Mouse (Mus musculus) stomach, embryonic 15.5 days (tissue): ENCODE measurements around the gene Hpcal1. TPM values are rescaled to one million over a fixed set of nuclear protein-coding genes. Genes with fewer than 3 reads are reported as not detected.
A peak's percentile ranks its signal among the peaks of the same experiment; 100 is the strongest.
"Not testable (repeated sequence)": the region's sequence is repeated elsewhere in the genome, so short reads cannot be mapped to it uniquely, and the experiment has no call there.

ENCODE experiments used
- ATAC-seq: fragments of 200-750 bp; cut with Nextera tagmentation; 2 replicates; pipeline ENCODE4 v1.8.0; 2017; ENCODE audit warnings: low read depth, moderate number of reproducible peaks, moderate TSS enrichment; ENCODE audit not compliant: insufficient read depth, low FRiP score
- H3K27ac ChIP-seq: fragments of 300-500 bp; sonication (generic); 2 replicates; pipeline ENCODE4 v1.5.1; 2015; ENCODE audit warnings: mild to moderate bottlenecking, inconsistent platforms
- H3K27me3 ChIP-seq: fragments of 300-500 bp; sonication (generic); replicated peaks from 2 replicates; pipeline ENCODE4 v1.6.1; 2015; ENCODE audit warnings: inconsistent platforms
- H3K36me3 ChIP-seq: fragments of 300-500 bp; sonication (generic); 2 replicates; pipeline ENCODE4 v1.6.1; 2015; ENCODE audit warnings: inconsistent platforms
- H3K4me1 ChIP-seq: fragments of 300-500 bp; sonication (generic); 2 replicates; pipeline ENCODE4 v1.6.1; 2015; ENCODE audit warnings: inconsistent platforms
- H3K4me2 ChIP-seq: fragments of 300-500 bp; sonication (generic); 2 replicates; pipeline ENCODE4 v1.6.1; 2015; ENCODE audit warnings: mild to moderate bottlenecking, inconsistent platforms
- H3K4me3 ChIP-seq: fragments of 300-500 bp; sonication (generic); replicated peaks from 2 replicates; pipeline ENCODE4 v1.5.1; 2015; ENCODE audit warnings: inconsistent platforms
- H3K9ac ChIP-seq: fragments of 300-500 bp; sonication (generic); 2 replicates; pipeline ENCODE4 v1.6.1; 2015; ENCODE audit warnings: inconsistent platforms
- H3K9me3 ChIP-seq: fragments of 300-500 bp; sonication (generic); 2 replicates; pipeline ENCODE4 v1.6.1; 2016; ENCODE audit warnings: inconsistent platforms
- WGBS: fragments of 180-500 bp; shearing (Covaris S2); methylation state at CpG from one replicate; pipeline ENCODE4 v1.1.7; 2015; 5-methylcytosine and 5-hydroxymethylcytosine counted together
- polyA plus RNA-seq: library from polyadenylated mRNA; unstranded; fragments of >200 nt; fragmentation: Nextera tagmentation; extraction: Ambion mirVana; gene quantifications from 2 replicates; pipeline ENCODE4 v1.2.1, GENCODE M21; 2015

Gene Hpcal1
- polyA plus RNA-seq, 1 experiment from 2014 or later = 61.0 TPM

GRCm38 (mm10) chr12:17747191-17748154 is 56.8 kb downstream of the Hpcal1 start:
- Histone ChIP-seq H3K27ac (peak overlapping the region; percentile 46), H3K4me3 (no peak overlapping the region), H3K36me3 (no peaks in the 10 kb centered on the region), H3K27me3 (no peaks in the 10 kb centered on the region), H3K4me1 (peaks cover 21% of the 10 kb centered on the region; the same call in 1 of the 2 replicates), H3K4me2 (no peak overlapping the region), H3K9ac (no peak overlapping the region), H3K9me3 (no peaks in the 10 kb centered on the region)
- WGBS = 46% methylated on average over 10 of the region's 10 CpGs
- no peak for ATAC-seq

- H3K36me3 ChIP-seq = no peaks in the 10 kb centered on the region
- H3K4me3 ChIP-seq = no peak overlapping the region
- H3K27ac ChIP-seq = peak overlapping the region; percentile 46
- WGBS = 43% methylated on average over 4 of the region's 4 CpGs
- no peaks in the 10 kb centered on the region for H3K27me3 ChIP-seq
- no peak for ATAC-seq
- H3K4me2 ChIP-seq = no peak overlapping the region
- peaks cover 19% of the 10 kb centered on the region; the same call in 1 of the 2 replicates for H3K4me1 ChIP-seq
- no peak overlapping the region for H3K9ac ChIP-seq
- H3K9me3 ChIP-seq = no peaks in the 10 kb centered on the region
These were observed 57.5 kb downstream of the Hpcal1 start for GRCm38 (mm10) chr12:17748155-17748529.

GRCm38 (mm10) chr12:17749784-17750183 is 59.1 kb downstream of the Hpcal1 start:
- 48% methylated on average over 3 of the region's 3 CpGs for WGBS
- H3K27ac ChIP-seq = no peak overlapping the region
- no peaks in the 10 kb centered on the region for H3K27me3 ChIP-seq
- H3K4me3 ChIP-seq = no peak overlapping the region
- peaks cover 19% of the 10 kb centered on the region; the same call in 1 of the 2 replicates for H3K4me1 ChIP-seq
- no peak overlapping the region for H3K9ac ChIP-seq
- no peak overlapping the region for H3K4me2 ChIP-seq
- no peaks in the 10 kb centered on the region for H3K36me3 ChIP-seq
- no peaks in the 10 kb centered on the region for H3K9me3 ChIP-seq
- no peak for ATAC-seq

- Histone ChIP-seq H3K4me1 (peaks cover 19% of the 10 kb centered on the region; the same call in 1 of the 2 replicates), H3K4me3 (no peak overlapping the region), H3K9ac (no peak overlapping the region), H3K27me3 (no peaks in the 10 kb centered on the region), H3K9me3 (no peaks in the 10 kb centered on the region), H3K4me2 (no peak overlapping the region), H3K36me3 (no peaks in the 10 kb centered on the region), H3K27ac (peak overlapping the region; percentile 22; the same call in 1 of the 2 replicates)
- no peak for ATAC-seq
- WGBS = 54% methylated on average over 4 of the region's 4 CpGs
These were observed 59.8 kb downstream of the Hpcal1 start for GRCm38 (mm10) chr12:17750500-17750899.

GRCm38 (mm10) chr12:17752828-17753227 is 62.2 kb downstream of the Hpcal1 start:
- H3K4me3 ChIP-seq = no peak overlapping the region

GRCm38 (mm10) chr12:17754771-17755170 is 64.1 kb downstream of the Hpcal1 start:
- Histone ChIP-seq H3K27me3 (no peaks in the 10 kb centered on the region), H3K36me3 (0 out of 2 replicates have a peak, but pooled peaks cover 3% of the 10 kb centered on the region), H3K4me3 (no peak overlapping the region), H3K9me3 (no peaks in the 10 kb centered on the region), H3K9ac (no peak overlapping the region), H3K4me1 (peaks cover 8% of the 10 kb centered on the region; the same call in 1 of the 2 replicates), H3K27ac (no peak overlapping the region), H3K4me2 (no peak overlapping the region)
- WGBS = 77% methylated on average over 1 of the region's 1 CpGs
- no peak for ATAC-seq

More at GRCm38 (mm10) chr12:17752828-17753227, 62.2 kb downstream of the Hpcal1 start:
- no peak for ATAC-seq
- H3K4me2 ChIP-seq = no peak overlapping the region
- H3K27me3 ChIP-seq = no peaks in the 10 kb centered on the region
- H3K4me1 ChIP-seq = peaks cover 9% of the 10 kb centered on the region; the same call in 1 of the 2 replicates
- no peak overlapping the region for H3K27ac ChIP-seq
- no peak overlapping the region for H3K9ac ChIP-seq
- WGBS = 58% methylated on average over 5 of the region's 5 CpGs
- no peaks in the 10 kb centered on the region for H3K9me3 ChIP-seq
- H3K36me3 ChIP-seq = 0 out of 2 replicates have a peak, but pooled peaks cover 3% of the 10 kb centered on the region

- Histone ChIP-seq H3K4me2 (no peak overlapping the region), H3K9me3 (no peaks in the 10 kb centered on the region), H3K27ac (no peak overlapping the region), H3K4me1 (no peaks in the 10 kb centered on the region; the same call in 1 of the 2 replicates), H3K4me3 (no peak overlapping the region), H3K36me3 (0 out of 2 replicates have a peak, but pooled peaks cover 3% of the 10 kb centered on the region), H3K9ac (no peak overlapping the region), H3K27me3 (no peaks in the 10 kb centered on the region)
- 63% methylated on average over 4 of the region's 4 CpGs for WGBS
- ATAC-seq = no peak
These were observed 66.2 kb downstream of the Hpcal1 start for GRCm38 (mm10) chr12:17756891-17757290.

- H3K4me2 ChIP-seq = no peak overlapping the region
- H3K27ac ChIP-seq = no peak overlapping the region
- 68% methylated on average over 6 of the region's 6 CpGs for WGBS
- no peaks in the 10 kb centered on the region for H3K9me3 ChIP-seq
- H3K36me3 ChIP-seq = no peaks in the 10 kb centered on the region
- ATAC-seq = no peak
- no peaks in the 10 kb centered on the region for H3K4me1 ChIP-seq
- no peaks in the 10 kb centered on the region for H3K27me3 ChIP-seq
- H3K9ac ChIP-seq = no peak overlapping the region
- no peak overlapping the region for H3K4me3 ChIP-seq
These were observed 71.8 kb downstream of the Hpcal1 start for GRCm38 (mm10) chr12:17762286-17762933.

GRCm38 (mm10) chr12:17763054-17763453 is 72.4 kb downstream of the Hpcal1 start:
- Histone ChIP-seq H3K4me1 (no peaks in the 10 kb centered on the region), H3K4me3 (no peak overlapping the region), H3K27me3 (no peaks in the 10 kb centered on the region), H3K9me3 (no peaks in the 10 kb centered on the region), H3K36me3 (no peaks in the 10 kb centered on the region), H3K27ac (no peak overlapping the region), H3K9ac (no peak overlapping the region), H3K4me2 (no peak overlapping the region)
- no peak for ATAC-seq

- no peak for ATAC-seq
These were observed 73.3 kb downstream of the Hpcal1 start for GRCm38 (mm10) chr12:17764005-17764404.

GRCm38 (mm10) chr12:17767567-17767966 is 76.9 kb downstream of the Hpcal1 start:
- not testable (repeated sequence) for H3K4me1 ChIP-seq, H3K4me2 ChIP-seq, H3K4me3 ChIP-seq, H3K27me3 ChIP-seq, H3K36me3 ChIP-seq, H3K9me3 ChIP-seq, H3K27ac ChIP-seq, ATAC-seq, H3K9ac ChIP-seq
- 70% methylated on average over 1 of the region's 1 CpGs for WGBS

More at GRCm38 (mm10) chr12:17764005-17764404, 73.3 kb downstream of the Hpcal1 start:
- 68% methylated on average over 3 of the region's 3 CpGs for WGBS
- no peaks in the 10 kb centered on the region for H3K4me1 ChIP-seq
- H3K4me2 ChIP-seq = no peak overlapping the region
- no peaks in the 10 kb centered on the region for H3K27me3 ChIP-seq
- no peaks in the 10 kb centered on the region for H3K9me3 ChIP-seq
- H3K36me3 ChIP-seq = no peaks in the 10 kb centered on the region
- H3K4me3 ChIP-seq = no peak overlapping the region
- H3K9ac ChIP-seq = no peak overlapping the region
- H3K27ac ChIP-seq = no peak overlapping the region
